Mouse (Mus musculus) stomach, embryonic 16.5 days (tissue): ENCODE data around the gene Upp1. TPM values are rescaled to one million over a fixed set of nuclear protein-coding genes. Genes with fewer than 3 reads are reported as not detected.
"Not testable (repeated sequence)": the region's sequence is repeated elsewhere in the genome, so short reads cannot be mapped to it uniquely, and the experiment has no call there.

Source experiments
- ATAC-seq: fragments of 200-750 bp; cut with Nextera tagmentation; 2 replicates; pipeline ENCODE4 v1.8.0; 2017; ENCODE audit warnings: moderate number of reproducible peaks, moderate TSS enrichment; ENCODE audit not compliant: insufficient read depth, low FRiP score
- H3K27ac ChIP-seq: fragments of 300-500 bp; sonication (generic); 2 replicates; pipeline ENCODE4 v1.5.1; 2014; ENCODE audit warnings: low read length
- H3K27me3 ChIP-seq: fragments of 300-500 bp; sonication (generic); 2 replicates; pipeline ENCODE4 v1.6.1; 2014; ENCODE audit warnings: low read length, control low read depth, mixed read lengths; ENCODE audit not compliant: control insufficient read depth, insufficient read depth
- H3K36me3 ChIP-seq: fragments of 300-500 bp; sonication (generic); 2 replicates; pipeline ENCODE4 v1.6.1; 2014; ENCODE audit warnings: low read length; ENCODE audit not compliant: control insufficient read depth, insufficient read depth
- H3K4me1 ChIP-seq: fragments of 300-500 bp; sonication (generic); 2 replicates; pipeline ENCODE4 v1.6.1; 2014; ENCODE audit warnings: low read length, control low read depth, mixed read lengths; ENCODE audit not compliant: control insufficient read depth, insufficient read depth
- H3K4me2 ChIP-seq: fragments of 300-500 bp; sonication (generic); 2 replicates; pipeline ENCODE4 v1.6.1; 2014; ENCODE audit warnings: low read depth, low read length, mixed read lengths
- H3K4me3 ChIP-seq: fragments of 300-500 bp; sonication (generic); replicated peaks from 2 replicates; pipeline ENCODE4 v1.5.1; 2014; ENCODE audit warnings: mild to moderate bottlenecking, low read length
- H3K9ac ChIP-seq: fragments of 300-500 bp; sonication (generic); 2 replicates; pipeline ENCODE4 v1.6.1; 2014; ENCODE audit warnings: low read length
- H3K9me3 ChIP-seq: fragments of 300-500 bp; sonication (generic); replicated peaks from 2 replicates; pipeline ENCODE4 v1.6.1; 2016; ENCODE audit warnings: low read length, control low read depth; ENCODE audit not compliant: control insufficient read depth
- WGBS: fragments of 180-500 bp; shearing (Covaris S2); extraction: QIAGEN DNeasy Blood & Tissue Kit; methylation state at CpG from one replicate; pipeline ENCODE4 v1.1.7; 2014; 5-methylcytosine and 5-hydroxymethylcytosine counted together
- polyA plus RNA-seq: library from polyadenylated mRNA; unstranded; fragments of >200 nt; fragmentation: Nextera tagmentation; extraction: Ambion mirVana; gene quantifications from 2 replicates; pipeline ENCODE4 v1.2.1, GENCODE M21; 2015

Gene Upp1
- polyA plus RNA-seq, 1 experiment from 2014 or later, result 14.1 TPM

- WGBS, result 89% methylated on average over 4 of the region's 4 CpGs
- no peak overlapping the region for H3K4me2 ChIP-seq
- no peaks in the 10 kb centered on the region; the same call in 1 of the 2 replicates for H3K9me3 ChIP-seq
- no peak overlapping the region for H3K4me3 ChIP-seq
- H3K9ac ChIP-seq, result no peak overlapping the region
- no peak for ATAC-seq
- H3K27me3 ChIP-seq, result no peaks in the 10 kb centered on the region
- H3K27ac ChIP-seq, result no peak overlapping the region
- H3K36me3 ChIP-seq, result no peaks in the 10 kb centered on the region
- H3K4me1 ChIP-seq, result no peaks in the 10 kb centered on the region
Observed at GRCm38 (mm10) chr11:9146115-9146514, 28.2 kb downstream of the Upp1 start.

- ATAC-seq, result no peak
- no peaks in the 10 kb centered on the region; the same call in 1 of the 2 replicates for H3K9me3 ChIP-seq
- no peak overlapping the region for H3K4me2 ChIP-seq
- no peak overlapping the region for H3K27ac ChIP-seq
- H3K36me3 ChIP-seq, result no peaks in the 10 kb centered on the region
- no peak overlapping the region for H3K4me3 ChIP-seq
- WGBS, result 85% methylated on average over 1 of the region's 1 CpGs
- no peak overlapping the region for H3K9ac ChIP-seq
- H3K27me3 ChIP-seq, result no peaks in the 10 kb centered on the region
- no peaks in the 10 kb centered on the region for H3K4me1 ChIP-seq
Observed at GRCm38 (mm10) chr11:9146683-9147082, 28.8 kb downstream of the Upp1 start.

GRCm38 (mm10) chr11:9148206-9148605 is 30.3 kb downstream of the Upp1 start:
- H3K36me3 ChIP-seq, result no peaks in the 10 kb centered on the region
- no peak overlapping the region for H3K27ac ChIP-seq
- H3K4me1 ChIP-seq, result no peaks in the 10 kb centered on the region
- no peak overlapping the region for H3K4me2 ChIP-seq
- 77% methylated on average over 2 of the region's 2 CpGs for WGBS
- no peak overlapping the region for H3K4me3 ChIP-seq
- H3K9ac ChIP-seq, result no peak overlapping the region
- H3K27me3 ChIP-seq, result no peaks in the 10 kb centered on the region
- no peaks in the 10 kb centered on the region; the same call in 1 of the 2 replicates for H3K9me3 ChIP-seq
- no peak for ATAC-seq

- not testable (repeated sequence) for H3K27me3 ChIP-seq, H3K4me3 ChIP-seq, H3K9me3 ChIP-seq, H3K9ac ChIP-seq, H3K4me2 ChIP-seq, H3K4me1 ChIP-seq, H3K36me3 ChIP-seq, ATAC-seq, H3K27ac ChIP-seq
- 81% methylated on average over 25 of the region's 25 CpGs for WGBS
Observed at GRCm38 (mm10) chr11:9150403-9150802, 32.5 kb downstream of the Upp1 start.

- H3K4me1 ChIP-seq, result no peaks in the 10 kb centered on the region
- H3K9me3 ChIP-seq, result no peaks in the 10 kb centered on the region
- 36% methylated on average over 3 of the region's 3 CpGs for WGBS
- no peak overlapping the region for H3K27ac ChIP-seq
- H3K27me3 ChIP-seq, result no peaks in the 10 kb centered on the region
- no peak overlapping the region for H3K4me3 ChIP-seq
- no peak overlapping the region for H3K4me2 ChIP-seq
- no peak for ATAC-seq
- no peak overlapping the region for H3K9ac ChIP-seq
- H3K36me3 ChIP-seq, result no peaks in the 10 kb centered on the region
Observed at GRCm38 (mm10) chr11:9159953-9160352, 42.0 kb downstream of the Upp1 start.

- Histone ChIP-seq H3K4me1 (no peaks in the 10 kb centered on the region), H3K27me3 (no peaks in the 10 kb centered on the region), H3K27ac (no peak overlapping the region), H3K9me3 (no peaks in the 10 kb centered on the region), H3K4me3 (no peak overlapping the region), H3K36me3 (no peaks in the 10 kb centered on the region), H3K9ac (no peak overlapping the region), H3K4me2 (no peak overlapping the region)
- ATAC-seq, result no peak
- 72% methylated on average over 2 of the region's 2 CpGs for WGBS
Observed at GRCm38 (mm10) chr11:9167331-9167730, 49.4 kb downstream of the Upp1 start.

- Histone ChIP-seq H3K4me2 (no peak overlapping the region), H3K27me3 (no peaks in the 10 kb centered on the region), H3K27ac (no peak overlapping the region), H3K9me3 (no peaks in the 10 kb centered on the region), H3K9ac (no peak overlapping the region), H3K36me3 (no peaks in the 10 kb centered on the region), H3K4me1 (no peaks in the 10 kb centered on the region), H3K4me3 (no peak overlapping the region)
- 80% methylated on average over 1 of the region's 1 CpGs for WGBS
- ATAC-seq, result no peak
Observed at GRCm38 (mm10) chr11:9181477-9181876, 63.6 kb downstream of the Upp1 start.

Other genes starting within 250 kb of the Upp1 start
- gene Pkd1l1, start 144.8 kb upstream of the Upp1 start, polyA plus RNA-seq, result 0.09 TPM in 2 replicates
- gene Hus1, start 106.9 kb upstream of the Upp1 start, polyA plus RNA-seq, result 15.0 and 15.5 TPM in 2 replicates
- 1.4 and 2.4 TPM in 2 replicates for gene Gm11992, start 69.5 kb upstream of the Upp1 start, polyA plus RNA-seq
- 0.15 and 0.84 TPM in 2 replicates for gene Sun3, start 69.1 kb upstream of the Upp1 start, polyA plus RNA-seq
- 0.11 and 0.15 TPM in 2 replicates for gene Abca13, start 73.8 kb downstream of the Upp1 start, polyA plus RNA-seq